Mouse (Mus musculus) embryonic facial prominence, embryonic 14.5 days (tissue): ENCODE results near the gene Ccdc186. TPM values are rescaled to one million over a fixed set of nuclear protein-coding genes. Genes with fewer than 3 reads are reported as not detected.

Source experiments
- ATAC-seq: fragments of 200-750 bp; cut with Nextera tagmentation; 2 replicates; pipeline ENCODE4 v1.8.0; 2017; ENCODE audit warnings: low read depth, moderate number of reproducible peaks, moderate TSS enrichment
- DNase-seq: peaks from one replicate; pipeline ENCODE4 v3.0.0-alpha.2; 2015; ENCODE audit warnings: low spot score
- H3K27ac ChIP-seq: fragments of 300-500 bp; sonication (generic); replicated peaks from 2 replicates; pipeline ENCODE4 v1.5.1; 2014; ENCODE audit warnings: low read depth, mild to moderate bottlenecking, low read length, moderate library complexity
- H3K27me3 ChIP-seq: fragments of 300-500 bp; sonication (generic); replicated peaks from 2 replicates; pipeline ENCODE4 v1.6.1; 2014; ENCODE audit warnings: low read length; ENCODE audit not compliant: control insufficient read depth, insufficient read depth
- H3K36me3 ChIP-seq: fragments of 300-500 bp; sonication (generic); 2 replicates; pipeline ENCODE4 v1.6.1; 2014; ENCODE audit warnings: low read length, mixed read lengths; ENCODE audit not compliant: control insufficient read depth, insufficient read depth
- H3K4me1 ChIP-seq: fragments of 300-500 bp; sonication (generic); 2 replicates; pipeline ENCODE4 v1.6.1; 2014; ENCODE audit warnings: antibody characterized with exemption, low read length; ENCODE audit not compliant: control insufficient read depth, insufficient read depth
- H3K4me2 ChIP-seq: fragments of 300-500 bp; sonication (generic); 2 replicates; pipeline ENCODE4 v1.6.1; 2014; ENCODE audit warnings: low read depth, mild to moderate bottlenecking, low read length, moderate library complexity, mixed read lengths
- H3K4me3 ChIP-seq: fragments of 300-500 bp; sonication (generic); 2 replicates; pipeline ENCODE4 v1.5.1; 2014; ENCODE audit warnings: low read depth, mild to moderate bottlenecking, low read length
- H3K9ac ChIP-seq: fragments of 300-500 bp; sonication (generic); 2 replicates; pipeline ENCODE4 v1.6.1; 2014; ENCODE audit warnings: low read depth, mild to moderate bottlenecking, low read length, moderate library complexity, mixed read lengths
- H3K9me3 ChIP-seq: fragments of 300-500 bp; sonication (generic); 2 replicates; pipeline ENCODE4 v1.6.1; 2016; ENCODE audit warnings: low read length; ENCODE audit not compliant: control insufficient read depth
- WGBS: fragments of 180-500 bp; shearing (Covaris S2); extraction: QIAGEN DNeasy Blood & Tissue Kit; methylation state at CpG from one replicate; pipeline ENCODE4 v1.1.7; 2014; 5-methylcytosine and 5-hydroxymethylcytosine counted together
- polyA plus RNA-seq: library from polyadenylated mRNA; unstranded; fragments of >200 nt; fragmentation: Nextera tagmentation; extraction: Ambion mirVana; gene quantifications from 2 replicates; pipeline ENCODE4 v1.2.1, GENCODE M21; 2014

Ccdc186 gene
- polyA plus RNA-seq, 1 experiment from 2014 or later, result 20.2 TPM

- Histone ChIP-seq H3K4me1 (peaks cover 6% of the 10 kb centered on the region; the same call in 1 of the 2 replicates), H3K4me2 (no peak overlapping the region), H3K9me3 (no peaks in the 10 kb centered on the region), H3K27me3 (no peaks in the 10 kb centered on the region), H3K4me3 (no peak overlapping the region), H3K27ac (no peak overlapping the region), H3K9ac (no peak overlapping the region), H3K36me3 (no peaks in the 10 kb centered on the region)
- ATAC-seq (peak; percentile 63; the same call in 1 of the 2 replicates), DNase-seq (peak; percentile 45)
- 67% methylated on average over 10 of the region's 10 CpGs for WGBS
Measured at GRCm38 (mm10) chr19:56773393-56773971, 48.5 kb downstream of the Ccdc186 start.

GRCm38 (mm10) chr19:56772158-56772557 lies 49.8 kb downstream of the Ccdc186 start:
- Histone ChIP-seq H3K36me3 (no peaks in the 10 kb centered on the region), H3K9ac (no peak overlapping the region), H3K27me3 (no peaks in the 10 kb centered on the region), H3K4me1 (peaks cover 6% of the 10 kb centered on the region; the same call in 1 of the 2 replicates), H3K4me2 (no peak overlapping the region), H3K4me3 (no peak overlapping the region), H3K27ac (no peak overlapping the region), H3K9me3 (no peaks in the 10 kb centered on the region)
- ATAC-seq (no peak), DNase-seq (no peak)
- 58% methylated on average over 7 of the region's 7 CpGs for WGBS

- Histone ChIP-seq H3K27me3 (no peaks in the 10 kb centered on the region), H3K27ac (no peak overlapping the region), H3K9me3 (no peaks in the 10 kb centered on the region), H3K9ac (no peak overlapping the region), H3K4me2 (no peak overlapping the region), H3K4me3 (no peak overlapping the region), H3K4me1 (no peaks in the 10 kb centered on the region), H3K36me3 (no peaks in the 10 kb centered on the region)
- 89% methylated on average over 9 of the region's 9 CpGs for WGBS
- no peak for DNase-seq
- ATAC-seq, result no peak
Measured at GRCm38 (mm10) chr19:56769024-56769423, 53.0 kb downstream of the Ccdc186 start.

GRCm38 (mm10) chr19:56762686-56763085 lies 59.3 kb downstream of the Ccdc186 start:
- H3K4me3 ChIP-seq, result no peak overlapping the region
- H3K4me2 ChIP-seq, result no peak overlapping the region
- no peak overlapping the region for H3K27ac ChIP-seq
- H3K9me3 ChIP-seq, result no peaks in the 10 kb centered on the region
- H3K4me1 ChIP-seq, result no peaks in the 10 kb centered on the region
- no peak overlapping the region for H3K9ac ChIP-seq
- DNase-seq (no peak), ATAC-seq (no peak)
- WGBS, result 95% methylated on average over 4 of the region's 4 CpGs
- no peaks in the 10 kb centered on the region for H3K27me3 ChIP-seq
- no peaks in the 10 kb centered on the region for H3K36me3 ChIP-seq

GRCm38 (mm10) chr19:56761727-56762126 lies 60.3 kb downstream of the Ccdc186 start:
- H3K4me2 ChIP-seq, result no peak overlapping the region
- H3K9me3 ChIP-seq, result no peaks in the 10 kb centered on the region
- 90% methylated on average over 2 of the region's 2 CpGs for WGBS
- DNase-seq (no peak), ATAC-seq (no peak)
- H3K36me3 ChIP-seq, result no peaks in the 10 kb centered on the region
- H3K9ac ChIP-seq, result no peak overlapping the region
- no peak overlapping the region for H3K4me3 ChIP-seq
- H3K27me3 ChIP-seq, result no peaks in the 10 kb centered on the region
- no peak overlapping the region for H3K27ac ChIP-seq
- no peaks in the 10 kb centered on the region for H3K4me1 ChIP-seq

- 90% methylated on average over 5 of the region's 5 CpGs for WGBS
- Histone ChIP-seq H3K27me3 (no peaks in the 10 kb centered on the region), H3K36me3 (no peaks in the 10 kb centered on the region), H3K4me1 (no peaks in the 10 kb centered on the region), H3K4me3 (no peak overlapping the region), H3K9ac (no peak overlapping the region), H3K27ac (no peak overlapping the region), H3K9me3 (no peaks in the 10 kb centered on the region), H3K4me2 (no peak overlapping the region)
- ATAC-seq (no peak), DNase-seq (no peak)
Measured at GRCm38 (mm10) chr19:56761096-56761495, 60.9 kb downstream of the Ccdc186 start.

- H3K4me3 ChIP-seq, result no peak overlapping the region
- DNase-seq, result no peak
- ATAC-seq, result no peak
- no peaks in the 10 kb centered on the region for H3K36me3 ChIP-seq
- H3K27me3 ChIP-seq, result no peaks in the 10 kb centered on the region
- WGBS, result 86% methylated on average over 8 of the region's 8 CpGs
- H3K4me2 ChIP-seq, result no peak overlapping the region
- H3K27ac ChIP-seq, result no peak overlapping the region
- H3K9me3 ChIP-seq, result no peaks in the 10 kb centered on the region
- H3K4me1 ChIP-seq, result no peaks in the 10 kb centered on the region
- H3K9ac ChIP-seq, result no peak overlapping the region
Measured at GRCm38 (mm10) chr19:56760306-56760940, 61.6 kb downstream of the Ccdc186 start.

- WGBS, result 92% methylated on average over 4 of the region's 4 CpGs
Measured at GRCm38 (mm10) chr19:56759740-56760139, 62.2 kb downstream of the Ccdc186 start.

GRCm38 (mm10) chr19:56758311-56758710 lies 63.7 kb downstream of the Ccdc186 start:
- WGBS, result 95% methylated on average over 2 of the region's 2 CpGs
- Histone ChIP-seq H3K9ac (no peak overlapping the region), H3K4me3 (no peak overlapping the region), H3K4me1 (no peaks in the 10 kb centered on the region), H3K4me2 (no peak overlapping the region), H3K9me3 (no peaks in the 10 kb centered on the region), H3K27ac (no peak overlapping the region), H3K36me3 (no peaks in the 10 kb centered on the region), H3K27me3 (no peaks in the 10 kb centered on the region)
- DNase-seq (no peak), ATAC-seq (no peak)

More at GRCm38 (mm10) chr19:56759740-56760139, 62.2 kb downstream of the Ccdc186 start:
- no peak for ATAC-seq
- Histone ChIP-seq H3K9me3 (no peaks in the 10 kb centered on the region), H3K4me3 (no peak overlapping the region), H3K27ac (no peak overlapping the region), H3K36me3 (no peaks in the 10 kb centered on the region), H3K27me3 (no peaks in the 10 kb centered on the region), H3K9ac (no peak overlapping the region), H3K4me1 (no peaks in the 10 kb centered on the region), H3K4me2 (no peak overlapping the region)
- DNase-seq, result no peak
